In the genomic region with DNA sequence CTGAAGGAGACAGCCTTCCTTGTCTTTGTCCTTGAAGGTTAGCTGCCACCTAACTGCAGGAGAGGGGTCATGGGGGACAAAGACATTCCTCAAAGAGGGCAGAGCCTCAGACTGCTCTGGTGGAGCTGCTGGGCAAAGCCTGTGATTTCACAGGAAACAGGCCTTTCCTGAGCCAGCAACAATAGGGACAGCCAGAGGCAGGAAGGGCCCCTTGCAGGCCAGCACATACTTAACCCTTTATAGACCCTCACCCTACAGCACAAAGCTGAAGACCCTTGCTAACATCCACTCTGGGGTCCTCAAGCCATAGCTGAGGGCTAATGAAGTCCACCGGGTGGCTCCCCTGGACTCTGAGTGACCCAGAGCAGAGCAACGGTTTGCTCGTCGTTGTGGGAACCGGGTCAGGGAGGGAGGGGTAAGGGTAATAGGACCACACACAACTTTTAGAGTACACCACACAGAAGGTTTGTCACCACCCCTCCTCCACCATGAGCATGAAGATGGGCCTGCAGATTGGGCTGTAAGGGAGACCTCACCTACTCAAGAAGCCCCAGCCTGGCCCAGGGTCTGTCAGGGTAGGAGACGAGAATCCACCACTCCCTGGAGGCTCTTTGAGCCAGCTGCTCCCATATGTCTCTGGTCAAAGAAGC, we compare ENCODE assay signal across 9 mouse cellular contexts. TPM values are rescaled to one million over a fixed set of nuclear protein-coding genes. Genes with fewer than 3 reads are reported as not detected.
DNase-seq lines count a peak whose midpoint lies in the region; ATAC-seq and TF ChIP-seq lines count a peak whose summit lies in the region.
"Had no signal": no experiment of that assay in that cellular context is flagged by ENCODE, and none has a peak within 500 bp of the region (broad histone marks: within the 10 kb centered on the region; RNA-seq: fewer than 3 reads in every experiment).

No protein-coding gene starts in this region.

- 0 out of 2 replicates have a peak, but pooled peaks have one; percentile 6 for TF ChIP-seq CTCF in kidney, postnatal 0 days (IDR thresholded peaks at IDR 0.05; ENCODE audit: low read depth)

- H3K4me2 ChIP-seq in forebrain, embryonic 16.5 days (ENCODE audit: low read length), result no peak overlapping the region
- peak overlapping the region; percentile 25 for H3K4me2 ChIP-seq in kidney, postnatal 0 days (ENCODE audit: low read length)

- no peaks in the 10 kb centered on the region for H3K9me3 ChIP-seq in forebrain, embryonic 10.5 days
- H3K9me3 ChIP-seq in forebrain, embryonic 16.5 days (ENCODE audit: control insufficient read depth, low read length), result no peaks in the 10 kb centered on the region
- no peaks in the 10 kb centered on the region for H3K9me3 ChIP-seq in heart, embryonic 10.5 days
- H3K9me3 ChIP-seq in kidney, postnatal 0 days (replicated peaks; ENCODE audit: low read length), result no peaks in the 10 kb centered on the region

- DNase-seq in forebrain, embryonic 10.5 days (ENCODE audit: extremely low spot score, low spot score), result peak; percentile 49
- DNase-seq in heart, embryonic 10.5 days (ENCODE audit: low spot score), result no peak
- DNase-seq in kidney, postnatal 0 days (ENCODE audit: low spot score), result peak; percentile 85
- DNase-seq in lung, postnatal 4 days, result peak; percentile 68 to 84
- DNase-seq in left cerebral cortex, postnatal 14 days (ENCODE audit: low spot score in 2 of 2), result no peak

- H3K4me1 ChIP-seq in forebrain, embryonic 10.5 days, result peaks cover 45% of the 10 kb centered on the region
- no peaks in the 10 kb centered on the region for H3K4me1 ChIP-seq in forebrain, embryonic 16.5 days (replicated peaks; ENCODE audit: control insufficient read depth, insufficient read depth, low read length)
- peaks cover 83% of the 10 kb centered on the region for H3K4me1 ChIP-seq in heart, embryonic 10.5 days
- peaks cover 16% of the 10 kb centered on the region for H3K4me1 ChIP-seq in kidney, postnatal 0 days (replicated peaks; ENCODE audit: insufficient read depth, low read length)

- intact Hi-C loops in left cerebral cortex, postnatal 14 days (cut with DNase I), result no loop called here

- H3K4me3 ChIP-seq in forebrain, embryonic 10.5 days, result no peak overlapping the region
- H3K4me3 ChIP-seq in forebrain, embryonic 16.5 days (replicated peaks; ENCODE audit: low read length), result no peak overlapping the region
- peak overlapping the region; percentile 22; the same call in 1 of the 2 replicates for H3K4me3 ChIP-seq in heart, embryonic 10.5 days
- no peak overlapping the region for H3K4me3 ChIP-seq in kidney, postnatal 0 days (replicated peaks; ENCODE audit: low read depth, low read length)
- H3K4me3 ChIP-seq: erythroblast, embryonic 14.5 days had no signal

- no peak for ATAC-seq in forebrain, embryonic 16.5 days
- ATAC-seq in kidney, postnatal 0 days (replicated peaks; ENCODE audit: low FRiP score, low read depth), result peak; percentile 57
- ATAC-seq in megakaryocyte-erythroid progenitor cell, adult 5-6 weeks (replicated peaks; ENCODE audit: low FRiP score, low TSS enrichment, poor library complexity, severe bottlenecking), result no peak
- no peak for ATAC-seq in erythroblast, adult 5-6 weeks (replicated peaks; ENCODE audit: low FRiP score, poor library complexity, severe bottlenecking)

- no peaks in the 10 kb centered on the region for H3K36me3 ChIP-seq in forebrain, embryonic 10.5 days (replicated peaks)
- no peaks in the 10 kb centered on the region for H3K36me3 ChIP-seq in forebrain, embryonic 16.5 days (ENCODE audit: control insufficient read depth, insufficient read depth)
- H3K36me3 ChIP-seq in heart, embryonic 10.5 days, result peaks cover 14% of the 10 kb centered on the region
- no peaks in the 10 kb centered on the region for H3K36me3 ChIP-seq in kidney, postnatal 0 days (ENCODE audit: insufficient read depth, low read length)

- WGBS in forebrain, embryonic 10.5 days, result 36% methylated on average over 6 of the region's 6 CpGs
- WGBS in forebrain, embryonic 16.5 days, result 31% methylated on average over 6 of the region's 6 CpGs
- WGBS in heart, embryonic 10.5 days, result 29% methylated on average over 6 of the region's 6 CpGs
- 23% methylated on average over 6 of the region's 6 CpGs for WGBS in kidney, postnatal 0 days

- no peaks in the 10 kb centered on the region for H3K27me3 ChIP-seq in forebrain, embryonic 10.5 days (ENCODE audit: poor library complexity, severe bottlenecking)
- H3K27me3 ChIP-seq in forebrain, embryonic 16.5 days (replicated peaks; ENCODE audit: control insufficient read depth, insufficient read depth, low read length), result no peaks in the 10 kb centered on the region
- no peaks in the 10 kb centered on the region for H3K27me3 ChIP-seq in heart, embryonic 10.5 days (ENCODE audit: insufficient read depth, poor library complexity, severe bottlenecking)
- no peaks in the 10 kb centered on the region for H3K27me3 ChIP-seq in kidney, postnatal 0 days (ENCODE audit: insufficient read depth, low read length)

- H3K9ac ChIP-seq in forebrain, embryonic 16.5 days (replicated peaks; ENCODE audit: low read depth, low read length), result no peak overlapping the region
- 0 out of 2 replicates have a peak overlapping the region, but pooled peaks have one; percentile 36 for H3K9ac ChIP-seq in kidney, postnatal 0 days (ENCODE audit: low read depth, low read length)

- H3K27ac ChIP-seq in forebrain, embryonic 10.5 days, result peak overlapping the region; percentile 84
- no peak overlapping the region for H3K27ac ChIP-seq in forebrain, embryonic 16.5 days (ENCODE audit: low read length)
- H3K27ac ChIP-seq in heart, embryonic 10.5 days, result peak overlapping the region; percentile 90
- H3K27ac ChIP-seq in kidney, postnatal 0 days, result peak overlapping the region; percentile 91

RNA-seq across cellular contexts. Expression of gene Piezo1, which starts 33.5 kb away (rescaled TPM):
- polyA plus RNA-seq in forebrain, embryonic 10.5 days (2016; fragmentation: Nextera tagmentation; extraction: Ambion mirVana), result 6.1 and 8.8 TPM in 2 replicates
- polyA plus RNA-seq in forebrain, embryonic 16.5 days (2015; fragmentation: Nextera tagmentation; extraction: Ambion mirVana), result 1.9 and 3.4 TPM in 2 replicates
- 23.7 and 29.3 TPM in 2 replicates for polyA plus RNA-seq in heart, embryonic 10.5 days (2016; fragmentation: Nextera tagmentation; extraction: Ambion mirVana)
- 12.5 and 14.9 TPM in 2 replicates for polyA plus RNA-seq in kidney, postnatal 0 days (2015; fragmentation: Nextera tagmentation; extraction: Ambion mirVana)
- 10 to 100 TPM; 10.1 to 12.2 TPM for total RNA-seq in left cerebral cortex, postnatal 14 days (2021)
- 84.0 and 93.5 TPM in 2 replicates for total RNA-seq in megakaryocyte-erythroid progenitor cell, adult 5-6 weeks (2014; fragmentation: Nextera tagmentation)
- 31.1 and 31.5 TPM in 2 replicates for total RNA-seq in megakaryocyte-erythroid progenitor cell, adult 5-6 weeks (2017)
- 12.1 and 17.1 TPM in 2 replicates for total RNA-seq in erythroblast, adult 5-6 weeks (2015; ENCODE audit: low replicate concordance)
- total RNA-seq in erythroblast, adult 5-6 weeks (2017; ENCODE audit: low replicate concordance), result 14.7 and 23.0 TPM in 2 replicates

RNA-seq across cellular contexts. Expression of gene Ctu2, which starts 41.7 kb away (rescaled TPM):
- polyA plus RNA-seq in forebrain, embryonic 10.5 days (2016; fragmentation: Nextera tagmentation; extraction: Ambion mirVana), result 84.7 and 89.1 TPM in 2 replicates
- 72.5 and 87.3 TPM in 2 replicates for polyA plus RNA-seq in forebrain, embryonic 16.5 days (2015; fragmentation: Nextera tagmentation; extraction: Ambion mirVana)
- 40.5 and 45.9 TPM in 2 replicates for polyA plus RNA-seq in heart, embryonic 10.5 days (2016; fragmentation: Nextera tagmentation; extraction: Ambion mirVana)
- 44.5 and 45.6 TPM in 2 replicates for polyA plus RNA-seq in kidney, postnatal 0 days (2015; fragmentation: Nextera tagmentation; extraction: Ambion mirVana)
- total RNA-seq in left cerebral cortex, postnatal 14 days (2021), result 10 to 100 TPM; 23.9 to 30.9 TPM
- 16.4 and 31.6 TPM in 2 replicates for total RNA-seq in megakaryocyte-erythroid progenitor cell, adult 5-6 weeks (2014; fragmentation: Nextera tagmentation)
- 14.8 and 15.7 TPM in 2 replicates for total RNA-seq in megakaryocyte-erythroid progenitor cell, adult 5-6 weeks (2017)
- 3.8 and 29.4 TPM in 2 replicates for total RNA-seq in erythroblast, adult 5-6 weeks (2015; ENCODE audit: low replicate concordance)
- total RNA-seq in erythroblast, adult 5-6 weeks (2017; ENCODE audit: low replicate concordance), result 7.5 and 7.8 TPM in 2 replicates

RNA-seq across cellular contexts. Expression of gene Rnf166, which starts 41.8 kb away (rescaled TPM):
- polyA plus RNA-seq in forebrain, embryonic 10.5 days (2016; fragmentation: Nextera tagmentation; extraction: Ambion mirVana), result 31.0 and 33.0 TPM in 2 replicates
- polyA plus RNA-seq in forebrain, embryonic 16.5 days (2015; fragmentation: Nextera tagmentation; extraction: Ambion mirVana), result 39.6 and 41.8 TPM in 2 replicates
- polyA plus RNA-seq in heart, embryonic 10.5 days (2016; fragmentation: Nextera tagmentation; extraction: Ambion mirVana), result 37.1 and 38.8 TPM in 2 replicates
- 44.0 and 44.5 TPM in 2 replicates for polyA plus RNA-seq in kidney, postnatal 0 days (2015; fragmentation: Nextera tagmentation; extraction: Ambion mirVana)
- total RNA-seq in left cerebral cortex, postnatal 14 days (2021), result 10 to 100 TPM; 22.4 to 23.2 TPM
- total RNA-seq in megakaryocyte-erythroid progenitor cell, adult 5-6 weeks (2014; fragmentation: Nextera tagmentation), result 33.2 and 37.2 TPM in 2 replicates
- total RNA-seq in megakaryocyte-erythroid progenitor cell, adult 5-6 weeks (2017), result 23.7 and 40.2 TPM in 2 replicates
- 9.0 and 12.9 TPM in 2 replicates for total RNA-seq in erythroblast, adult 5-6 weeks (2015; ENCODE audit: low replicate concordance)
- total RNA-seq in erythroblast, adult 5-6 weeks (2017; ENCODE audit: low replicate concordance), result 7.9 and 8.1 TPM in 2 replicates

RNA-seq across cellular contexts. Expression of gene Cdt1, which starts 50.1 kb away (rescaled TPM):
- polyA plus RNA-seq in forebrain, embryonic 10.5 days (2016; fragmentation: Nextera tagmentation; extraction: Ambion mirVana), result 73.2 and 79.8 TPM in 2 replicates
- 12.0 and 13.9 TPM in 2 replicates for polyA plus RNA-seq in forebrain, embryonic 16.5 days (2015; fragmentation: Nextera tagmentation; extraction: Ambion mirVana)
- 47.6 TPM in 2 replicates for polyA plus RNA-seq in heart, embryonic 10.5 days (2016; fragmentation: Nextera tagmentation; extraction: Ambion mirVana)
- polyA plus RNA-seq in kidney, postnatal 0 days (2015; fragmentation: Nextera tagmentation; extraction: Ambion mirVana), result 21.2 and 24.7 TPM in 2 replicates
- 1 to 10 TPM; 2.2 to 3.5 TPM for total RNA-seq in left cerebral cortex, postnatal 14 days (2021)
- total RNA-seq in megakaryocyte-erythroid progenitor cell, adult 5-6 weeks (2014; fragmentation: Nextera tagmentation), result 133 and 150 TPM in 2 replicates
- total RNA-seq in megakaryocyte-erythroid progenitor cell, adult 5-6 weeks (2017), result 34.5 and 70.6 TPM in 2 replicates
- total RNA-seq in erythroblast, adult 5-6 weeks (2015; ENCODE audit: low replicate concordance), result 16.1 and 24.2 TPM in 2 replicates
- 38.2 and 47.5 TPM in 2 replicates for total RNA-seq in erythroblast, adult 5-6 weeks (2017; ENCODE audit: low replicate concordance)

RNA-seq across cellular contexts. Expression of gene Snai3, which starts 57.1 kb away (rescaled TPM):
- 0.18 and 0.22 TPM in 2 replicates for polyA plus RNA-seq in forebrain, embryonic 10.5 days (2016; fragmentation: Nextera tagmentation; extraction: Ambion mirVana)
- polyA plus RNA-seq in forebrain, embryonic 16.5 days (2015; fragmentation: Nextera tagmentation; extraction: Ambion mirVana), result not detected in 2 replicates
- 2.3 and 6.6 TPM in 2 replicates for polyA plus RNA-seq in heart, embryonic 10.5 days (2016; fragmentation: Nextera tagmentation; extraction: Ambion mirVana)
- polyA plus RNA-seq in kidney, postnatal 0 days (2015; fragmentation: Nextera tagmentation; extraction: Ambion mirVana), result 0.67 and 1.0 TPM in 2 replicates
- not detected for total RNA-seq in left cerebral cortex, postnatal 14 days (2021)
- total RNA-seq in megakaryocyte-erythroid progenitor cell, adult 5-6 weeks (2014; fragmentation: Nextera tagmentation), result 2.2 TPM in 1 of 2 replicates, not detected in the other
- not detected in 2 replicates for total RNA-seq in megakaryocyte-erythroid progenitor cell, adult 5-6 weeks (2017)
- total RNA-seq in erythroblast, adult 5-6 weeks (2015; ENCODE audit: low replicate concordance), result 1.0 TPM in 1 of 2 replicates, not detected in the other
- not detected in 2 replicates for total RNA-seq in erythroblast, adult 5-6 weeks (2017; ENCODE audit: low replicate concordance)
- polyA plus RNA-seq: erythroblast, embryonic 14.5 days had no signal

Comparison
In these comparisons a context has a peak if more than half of its experiments do, and no peak if none do; other contexts are left out.
1. DNase-seq: peak in forebrain, embryonic 10.5 days (single experiment), kidney, postnatal 0 days (single experiment) and lung, postnatal 4 days (2 of 2); none in heart, embryonic 10.5 days (single experiment) and left cerebral cortex, postnatal 14 days (0 of 2).